Mouse (Mus musculus) heart, postnatal 0 days (tissue): ENCODE data around the gene Ppp4c. TPM values are rescaled to one million over a fixed set of nuclear protein-coding genes. Genes with fewer than 3 reads are reported as not detected.

Source experiments
- ATAC-seq: fragments of 200-750 bp; cut with Nextera tagmentation; 2 replicates; pipeline ENCODE4 v1.8.0; 2017; ENCODE audit warnings: low read depth, moderate number of reproducible peaks, moderate library complexity; ENCODE audit not compliant: insufficient read depth
- DNase-seq: peaks from one replicate; pipeline ENCODE4 v3.0.0-alpha.2; 2016; ENCODE audit warnings: low spot score
- H3K27ac ChIP-seq: fragments of 300-500 bp; sonication (generic); 2 replicates; pipeline ENCODE4 v1.5.1; 2014; ENCODE audit warnings: low read depth, mild to moderate bottlenecking
- H3K27me3 ChIP-seq: fragments of 300-500 bp; sonication (generic); 2 replicates; pipeline ENCODE4 v1.6.1; 2014; ENCODE audit warnings: low read length, mixed read lengths; ENCODE audit not compliant: control insufficient read depth, insufficient read depth
- H3K36me3 ChIP-seq: fragments of 300-500 bp; sonication (generic); replicated peaks from 2 replicates; pipeline ENCODE4 v1.6.1; 2014; ENCODE audit warnings: low read length, mixed read lengths; ENCODE audit not compliant: control insufficient read depth, insufficient read depth
- H3K4me1 ChIP-seq: fragments of 300-500 bp; sonication (generic); 2 replicates; pipeline ENCODE4 v1.6.1; 2014; ENCODE audit warnings: antibody characterized with exemption; ENCODE audit not compliant: control insufficient read depth, insufficient read depth
- H3K4me2 ChIP-seq: fragments of 300-500 bp; sonication (generic); 2 replicates; pipeline ENCODE4 v1.6.1; 2014; ENCODE audit warnings: low read depth, mild to moderate bottlenecking, low read length, moderate library complexity
- H3K4me3 ChIP-seq: fragments of 300-500 bp; sonication (generic); 2 replicates; pipeline ENCODE4 v1.5.1; 2014; ENCODE audit warnings: low read depth, low read length
- H3K9ac ChIP-seq: fragments of 300-500 bp; sonication (generic); replicated peaks from 2 replicates; pipeline ENCODE4 v1.6.1; 2014; ENCODE audit warnings: low read depth, low read length, mixed read lengths
- H3K9me3 ChIP-seq: fragments of 300-500 bp; sonication (generic); replicated peaks from 2 replicates; pipeline ENCODE4 v1.6.1; 2016; ENCODE audit warnings: low read length; ENCODE audit not compliant: control insufficient read depth
- CTCF ChIP-seq: IDR thresholded peaks from 2 replicates; pipeline ENCODE4 v1.5.1; 2016; ENCODE audit warnings: antibody characterized with exemption, control low read depth, low read depth
- EP300 ChIP-seq: IDR thresholded peaks from 2 replicates; pipeline ENCODE4 v1.6.1; 2016; ENCODE audit warnings: antibody characterized with exemption, low read depth
- WGBS: fragments of 180-500 bp; shearing (Covaris S2); extraction: QIAGEN DNeasy Blood & Tissue Kit; methylation state at CpG from one replicate; pipeline ENCODE4 v1.1.7; 2014; 5-methylcytosine and 5-hydroxymethylcytosine counted together
- polyA plus RNA-seq: library from polyadenylated mRNA; unstranded; fragments of >200 nt; fragmentation: Nextera tagmentation; extraction: Ambion mirVana; gene quantifications from 2 replicates; pipeline ENCODE4 v1.2.1, GENCODE M21; 2015
- total RNA-seq: library from RNA; depleted of rRNA; stranded (reverse); fragments of >200 nt; gene quantifications from 2 replicates; pipeline ENCODE4 v1.2.3, GENCODE M21; 2014; ENCODE audit warnings: low replicate concordance

The Ppp4c gene
- total and polyA plus RNA-seq, 2 experiments from 2014 or later: 77.4 to 118 TPM

GRCm38 (mm10) chr7:126802134-126802889 is 10.0 kb upstream of the Ppp4c start:
- TF ChIP-seq CTCF (no peak), EP300 (no peak)
- H3K27me3 ChIP-seq: no peaks in the 10 kb centered on the region
- no peak overlapping the region for H3K4me2 ChIP-seq
- H3K27ac ChIP-seq: no peak overlapping the region
- peaks cover 16% of the 10 kb centered on the region for H3K4me1 ChIP-seq
- WGBS: 80% methylated on average over 11 of the region's 11 CpGs
- DNase-seq (no peak), ATAC-seq (no peak)
- H3K36me3 ChIP-seq: peaks cover 12% of the 10 kb centered on the region; the same call in 1 of the 2 replicates
- H3K4me3 ChIP-seq: no peak overlapping the region
- no peaks in the 10 kb centered on the region for H3K9me3 ChIP-seq
- H3K9ac ChIP-seq: no peak overlapping the region

GRCm38 (mm10) chr7:126801057-126801422 is 8.7 kb upstream of the Ppp4c start:
- H3K27ac ChIP-seq: no peak overlapping the region
- no peak overlapping the region for H3K9ac ChIP-seq
- peaks cover 24% of the 10 kb centered on the region for H3K36me3 ChIP-seq
- H3K4me2 ChIP-seq: no peak overlapping the region
- no peak overlapping the region for H3K4me3 ChIP-seq
- WGBS: 93% methylated on average over 16 of the region's 16 CpGs
- no peak for TF ChIP-seq EP300
- TF ChIP-seq CTCF: no peak
- no peaks in the 10 kb centered on the region for H3K27me3 ChIP-seq
- H3K4me1 ChIP-seq: peaks cover 22% of the 10 kb centered on the region
- DNase-seq (no peak), ATAC-seq (no peak)
- H3K9me3 ChIP-seq: no peaks in the 10 kb centered on the region

- H3K36me3 ChIP-seq: peaks cover 29% of the 10 kb centered on the region
- TF ChIP-seq CTCF (no peak), EP300 (no peak)
- no peak for ATAC-seq
- 52% methylated on average over 5 of the region's 5 CpGs for WGBS
- H3K4me3 ChIP-seq: peak overlapping the region; percentile 83
- H3K4me1 ChIP-seq: peaks cover 22% of the 10 kb centered on the region
- peak overlapping the region; percentile 81 for H3K4me2 ChIP-seq
- H3K27ac ChIP-seq: peak overlapping the region; percentile 97
- H3K9ac ChIP-seq: peak overlapping the region; percentile 56
- H3K9me3 ChIP-seq: no peaks in the 10 kb centered on the region
- no peaks in the 10 kb centered on the region for H3K27me3 ChIP-seq
- DNase-seq: no peak
These were observed 8.2 kb upstream of the Ppp4c start for GRCm38 (mm10) chr7:126800269-126801056.

- H3K4me2 ChIP-seq: peak overlapping the region; percentile 81
- H3K36me3 ChIP-seq: peaks cover 35% of the 10 kb centered on the region
- H3K4me1 ChIP-seq: peaks cover 22% of the 10 kb centered on the region
- peak; percentile 84 for ATAC-seq
- H3K4me3 ChIP-seq: peak overlapping the region; percentile 83
- H3K27ac ChIP-seq: peak overlapping the region; percentile 97
- no peaks in the 10 kb centered on the region for H3K27me3 ChIP-seq
- H3K9me3 ChIP-seq: no peaks in the 10 kb centered on the region
- H3K9ac ChIP-seq: peak overlapping the region; percentile 56
- peak; percentile 96 for DNase-seq
- TF ChIP-seq EP300: no peak; the same call in 1 of the 2 replicates
- peak; percentile 39 for TF ChIP-seq CTCF
- under 1% methylated on average over 37 of the region's 38 CpGs for WGBS
These were observed 7.4 kb upstream of the Ppp4c start for GRCm38 (mm10) chr7:126799468-126800268.

- DNase-seq (peak; percentile 98), ATAC-seq (peak; percentile 92)
- Histone ChIP-seq H3K36me3 (peaks cover 38% of the 10 kb centered on the region), H3K4me1 (peaks cover 22% of the 10 kb centered on the region), H3K27ac (peak overlapping the region; percentile 97), H3K4me3 (peak overlapping the region; percentile 83), H3K4me2 (peak overlapping the region; percentile 81), H3K9me3 (no peaks in the 10 kb centered on the region), H3K27me3 (no peaks in the 10 kb centered on the region), H3K9ac (peak overlapping the region; percentile 84)
- TF ChIP-seq EP300 (peak; percentile 2; the same call in 1 of the 2 replicates), CTCF (peak; percentile 25; the same call in 1 of the 2 replicates)
- 0% methylated on average over 26 of the region's 36 CpGs for WGBS
These were observed 6.8 kb upstream of the Ppp4c start for GRCm38 (mm10) chr7:126799050-126799467.
